Mouse (Mus musculus) liver, postnatal 0 days (tissue): ENCODE measurements around the gene Haus4. TPM values are rescaled to one million over a fixed set of nuclear protein-coding genes. Genes with fewer than 3 reads are reported as not detected.

Experiments used
- ATAC-seq: fragments of 200-750 bp; cut with Nextera tagmentation; 2 replicates; pipeline ENCODE4 v1.8.0; 2017; ENCODE audit warnings: mild to moderate bottlenecking, moderate library complexity
- DNase-seq: peaks from one replicate; pipeline ENCODE4 v3.0.0-alpha.2; 2016
- H3K27ac ChIP-seq: fragments of 300-500 bp; sonication (generic); 2 replicates; pipeline ENCODE4 v1.5.1; 2014; ENCODE audit warnings: antibody characterized with exemption, moderate library complexity, mild to moderate bottlenecking, low read depth
- H3K27me3 ChIP-seq: fragments of 300-500 bp; sonication (generic); 2 replicates; pipeline ENCODE4 v1.6.1; 2014; ENCODE audit warnings: low read length, control low read depth, mixed read lengths; ENCODE audit not compliant: insufficient read depth
- H3K36me3 ChIP-seq: fragments of 300-500 bp; sonication (generic); replicated peaks from 2 replicates; pipeline ENCODE4 v1.6.1; 2014; ENCODE audit warnings: mild to moderate bottlenecking, control low read depth, low read length, moderate library complexity, mixed read lengths; ENCODE audit not compliant: insufficient read depth
- H3K4me1 ChIP-seq: fragments of 300-500 bp; sonication (generic); 2 replicates; pipeline ENCODE4 v1.6.1; 2014; ENCODE audit warnings: antibody characterized with exemption, mild to moderate bottlenecking, control low read depth; ENCODE audit not compliant: insufficient read depth
- H3K4me2 ChIP-seq: fragments of 300-500 bp; sonication (generic); 2 replicates; pipeline ENCODE4 v1.6.1; 2014; ENCODE audit warnings: low read depth, mild to moderate bottlenecking, low read length, moderate library complexity, mixed read lengths
- H3K4me3 ChIP-seq: fragments of 300-500 bp; sonication (generic); 2 replicates; pipeline ENCODE4 v1.5.1; 2014; ENCODE audit warnings: low read depth, low read length
- H3K9ac ChIP-seq: fragments of 300-500 bp; sonication (generic); replicated peaks from 2 replicates; pipeline ENCODE4 v1.6.1; 2014; ENCODE audit warnings: mild to moderate bottlenecking, moderate library complexity
- H3K9me3 ChIP-seq: fragments of 300-500 bp; sonication (generic); 2 replicates; pipeline ENCODE4 v1.6.1; 2016; ENCODE audit warnings: mild to moderate bottlenecking, control low read depth, low read length, mixed read lengths
- CTCF ChIP-seq: sonication (generic); IDR thresholded peaks from 2 replicates; pipeline ENCODE4 v1.5.1; 2016; ENCODE audit warnings: antibody characterized with exemption, low read depth
- EP300 ChIP-seq: IDR thresholded peaks from 2 replicates; pipeline ENCODE4 v1.6.1; 2016; ENCODE audit warnings: antibody characterized with exemption, low read depth, mild to moderate bottlenecking
- WGBS: fragments of 180-500 bp; shearing (Covaris S2); extraction: QIAGEN DNeasy Blood & Tissue Kit; methylation state at CpG from one replicate; pipeline ENCODE4 v1.1.7; 2014; ENCODE audit not compliant: insufficient replicate concordance; 5-methylcytosine and 5-hydroxymethylcytosine counted together
- polyA plus RNA-seq: library from polyadenylated mRNA; unstranded; fragments of >200 nt; fragmentation: Nextera tagmentation; extraction: Ambion mirVana; gene quantifications from 2 replicates; pipeline ENCODE4 v1.2.1, GENCODE M21; 2015

The Haus4 gene
- polyA plus RNA-seq, 1 experiment from 2014 or later, result 35.1 TPM

GRCm38 (mm10) chr14:54538580-54538979, 15.8 kb downstream of the Haus4 start:
- WGBS, result 80% methylated on average over 2 of the region's 2 CpGs
- Histone ChIP-seq H3K27ac (no peak overlapping the region), H3K4me2 (no peak overlapping the region), H3K4me1 (no peaks in the 10 kb centered on the region), H3K4me3 (no peak overlapping the region), H3K9me3 (no peaks in the 10 kb centered on the region), H3K36me3 (peaks cover 9% of the 10 kb centered on the region), H3K27me3 (no peaks in the 10 kb centered on the region), H3K9ac (no peak overlapping the region)
- ATAC-seq (no peak), DNase-seq (no peak)
- TF ChIP-seq EP300 (no peak), CTCF (peak; percentile 35)

- H3K4me3 ChIP-seq, result no peak overlapping the region
- WGBS, result 11% methylated on average over 17 of the region's 17 CpGs
- H3K27ac ChIP-seq, result no peak overlapping the region
- no peak overlapping the region for H3K4me2 ChIP-seq
- no peaks in the 10 kb centered on the region for H3K4me1 ChIP-seq
- H3K9ac ChIP-seq, result no peak overlapping the region
- peaks cover 12% of the 10 kb centered on the region; the same call in 1 of the 2 replicates for H3K27me3 ChIP-seq
- no peak for TF ChIP-seq EP300
- TF ChIP-seq CTCF, result peak; percentile 87
- peak; percentile 45; the same call in 1 of the 2 replicates for ATAC-seq
- no peaks in the 10 kb centered on the region for H3K9me3 ChIP-seq
- no peaks in the 10 kb centered on the region for H3K36me3 ChIP-seq
- peak; percentile 84 for DNase-seq
These were observed 25.8 kb downstream of the Haus4 start for GRCm38 (mm10) chr14:54528446-54529111.

- H3K27me3 ChIP-seq, result peaks cover 12% of the 10 kb centered on the region; the same call in 1 of the 2 replicates
- TF ChIP-seq CTCF (no peak), EP300 (no peak)
- H3K9me3 ChIP-seq, result no peaks in the 10 kb centered on the region
- H3K9ac ChIP-seq, result no peak overlapping the region
- 24% methylated on average over 5 of the region's 5 CpGs for WGBS
- ATAC-seq (no peak), DNase-seq (no peak)
- H3K27ac ChIP-seq, result no peak overlapping the region
- H3K36me3 ChIP-seq, result no peaks in the 10 kb centered on the region
- H3K4me1 ChIP-seq, result no peaks in the 10 kb centered on the region
- no peak overlapping the region for H3K4me3 ChIP-seq
- no peak overlapping the region for H3K4me2 ChIP-seq
These were observed 26.4 kb downstream of the Haus4 start for GRCm38 (mm10) chr14:54528007-54528393.

- H3K27me3 ChIP-seq, result peaks cover 12% of the 10 kb centered on the region; the same call in 1 of the 2 replicates
- H3K4me3 ChIP-seq, result no peak overlapping the region
- 2% methylated on average over 18 of the region's 18 CpGs for WGBS
- H3K36me3 ChIP-seq, result no peaks in the 10 kb centered on the region
- peak overlapping the region; percentile 59 for H3K4me2 ChIP-seq
- H3K9me3 ChIP-seq, result no peaks in the 10 kb centered on the region
- no peaks in the 10 kb centered on the region for H3K4me1 ChIP-seq
- DNase-seq (no peak), ATAC-seq (no peak)
- peak overlapping the region; percentile 23; the same call in 1 of the 2 replicates for H3K9ac ChIP-seq
- TF ChIP-seq EP300 (no peak), CTCF (no peak)
- H3K27ac ChIP-seq, result no peak overlapping the region
These were observed 27.0 kb downstream of the Haus4 start for GRCm38 (mm10) chr14:54527227-54528006.

GRCm38 (mm10) chr14:54523600-54523999, 30.8 kb downstream of the Haus4 start:
- H3K36me3 ChIP-seq, result no peaks in the 10 kb centered on the region
- no peak for DNase-seq
- 36% methylated on average over 6 of the region's 6 CpGs for WGBS
- no peak overlapping the region for H3K27ac ChIP-seq
- ATAC-seq, result no peak
- H3K27me3 ChIP-seq, result peaks cover 12% of the 10 kb centered on the region; the same call in 1 of the 2 replicates
- no peak overlapping the region for H3K4me2 ChIP-seq
- peak; percentile 55 for TF ChIP-seq CTCF
- no peak for TF ChIP-seq EP300
- H3K4me3 ChIP-seq, result no peak overlapping the region
- no peak overlapping the region for H3K9ac ChIP-seq
- H3K9me3 ChIP-seq, result no peaks in the 10 kb centered on the region
- H3K4me1 ChIP-seq, result no peaks in the 10 kb centered on the region

GRCm38 (mm10) chr14:54516710-54517310, 37.6 kb downstream of the Haus4 start:
- TF ChIP-seq EP300 (no peak), CTCF (0 out of 2 replicates have a peak, but pooled peaks have one; percentile 2)
- peaks cover 7% of the 10 kb centered on the region for H3K4me1 ChIP-seq
- peak overlapping the region; percentile 96 for H3K4me2 ChIP-seq
- H3K36me3 ChIP-seq, result peaks cover 28% of the 10 kb centered on the region
- no peaks in the 10 kb centered on the region for H3K27me3 ChIP-seq
- H3K9me3 ChIP-seq, result no peaks in the 10 kb centered on the region
- peak overlapping the region; percentile 81 for H3K9ac ChIP-seq
- H3K4me3 ChIP-seq, result peak overlapping the region; percentile 92
- no peak for DNase-seq
- ATAC-seq, result no peak; the same call in 1 of the 2 replicates
- 3% methylated on average over 17 of the region's 17 CpGs for WGBS
- peak overlapping the region; percentile 76 for H3K27ac ChIP-seq
